In the genomic region with DNA sequence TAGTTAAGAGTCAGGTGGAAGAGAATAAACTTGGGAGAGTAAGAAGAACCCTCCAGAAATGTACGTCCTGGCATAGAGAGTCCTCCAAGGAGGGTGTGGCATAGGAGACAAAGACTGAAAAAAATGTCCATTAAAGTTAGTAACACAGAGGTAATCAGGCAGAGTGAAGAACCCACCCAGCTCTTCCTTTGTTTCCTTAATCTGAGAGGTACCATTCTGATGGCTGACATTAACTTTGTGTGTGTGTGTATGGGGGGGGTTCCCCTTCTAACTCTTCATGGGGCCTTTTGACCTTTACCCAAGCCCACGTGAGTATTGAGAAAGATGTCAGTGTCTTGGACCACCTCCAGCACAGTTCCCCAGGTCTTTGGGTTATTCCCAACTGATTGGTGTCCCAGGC, we compare ENCODE assay signal across 27 mouse cellular contexts.
"Had no signal": no experiment of that assay in that cellular context is flagged by ENCODE, and none has a peak within 500 bp of the region (broad histone marks: within the 10 kb centered on the region; RNA-seq: fewer than 3 reads in every experiment).

No protein-coding gene starts in this region.

- H3K27me3 ChIP-seq: embryonic facial prominence, embryonic 12.5 days; embryonic facial prominence, embryonic 13.5 days; embryonic facial prominence, embryonic 15.5 days; forebrain, embryonic 12.5 days; forebrain, embryonic 13.5 days; forebrain, embryonic 15.5 days had no signal

- H3K4me2 ChIP-seq: embryonic facial prominence, embryonic 12.5 days; embryonic facial prominence, embryonic 13.5 days; embryonic facial prominence, embryonic 15.5 days; forebrain, embryonic 12.5 days; forebrain, embryonic 13.5 days; forebrain, embryonic 15.5 days; heart, embryonic 11.5 days had no signal

- ATAC-seq: forebrain, embryonic 13.5 days; forebrain, embryonic 15.5 days; forebrain, embryonic 16.5 days; forebrain, postnatal 0 days had no signal

- H3K9me3 ChIP-seq: embryonic facial prominence, embryonic 10.5 days; embryonic facial prominence, embryonic 12.5 days; embryonic facial prominence, embryonic 13.5 days; embryonic facial prominence, embryonic 15.5 days; forebrain, embryonic 10.5 days; forebrain, embryonic 12.5 days; forebrain, embryonic 13.5 days; forebrain, embryonic 15.5 days; heart, embryonic 10.5 days had no signal

- H3K27ac ChIP-seq: embryonic facial prominence, embryonic 10.5 days; embryonic facial prominence, embryonic 12.5 days; embryonic facial prominence, embryonic 13.5 days; embryonic facial prominence, embryonic 15.5 days; forebrain, embryonic 10.5 days; forebrain, embryonic 12.5 days; forebrain, embryonic 13.5 days; forebrain, embryonic 15.5 days; gastrocnemius, adult 2 months; heart, adult 2 months; heart, embryonic 10.5 days had no signal

- H3K36me3 ChIP-seq: embryonic facial prominence, embryonic 10.5 days; embryonic facial prominence, embryonic 12.5 days; embryonic facial prominence, embryonic 13.5 days; embryonic facial prominence, embryonic 15.5 days; forebrain, embryonic 10.5 days; forebrain, embryonic 12.5 days; forebrain, embryonic 15.5 days; heart, embryonic 10.5 days had no signal

- H3K4me3 ChIP-seq: embryonic facial prominence, embryonic 10.5 days; embryonic facial prominence, embryonic 12.5 days; embryonic facial prominence, embryonic 13.5 days; embryonic facial prominence, embryonic 15.5 days; erythroblast, embryonic 14.5 days; forebrain, embryonic 10.5 days; forebrain, embryonic 12.5 days; forebrain, embryonic 13.5 days; forebrain, embryonic 15.5 days; gastrocnemius, adult 2 months; heart, adult 2 months; heart, embryonic 10.5 days had no signal

- DNase-seq: cerebellum, adult 9-11 months; cerebellum, postnatal 10 days; cerebellum, postnatal 14 days; cerebellum, postnatal 25 days; cerebellum, postnatal 36 days; embryo, embryonic 11 days; forebrain, postnatal 0 days; gastrocnemius, adult 2 months; gastrocnemius, postnatal 10 days; gastrocnemius, postnatal 14 days; gastrocnemius, postnatal 25 days; gastrocnemius, postnatal 36 days; heart, adult 11 months; heart, adult 18-20 months; heart, adult 2 months had no signal

- H3K9ac ChIP-seq: embryonic facial prominence, embryonic 12.5 days; embryonic facial prominence, embryonic 13.5 days; embryonic facial prominence, embryonic 15.5 days; forebrain, embryonic 12.5 days; forebrain, embryonic 13.5 days; forebrain, embryonic 15.5 days; forebrain, postnatal 0 days had no signal

- H3K4me1 ChIP-seq: embryonic facial prominence, embryonic 10.5 days; embryonic facial prominence, embryonic 12.5 days; embryonic facial prominence, embryonic 13.5 days; embryonic facial prominence, embryonic 15.5 days; forebrain, embryonic 10.5 days; forebrain, embryonic 12.5 days; forebrain, embryonic 13.5 days; forebrain, embryonic 15.5 days; heart, embryonic 10.5 days had no signal
